Mouse (Mus musculus) lung, embryonic 14.5 days (tissue): Measurements from ENCODE around the gene Ppp1r12b. TPM values are rescaled to one million over a fixed set of nuclear protein-coding genes. Genes with fewer than 3 reads are reported as not detected.

Experiments
- ATAC-seq: fragments of 200-750 bp; cut with Nextera tagmentation; 2 replicates; pipeline ENCODE4 v1.8.0; 2017; ENCODE audit warnings: mild to moderate bottlenecking, moderate TSS enrichment, moderate library complexity; ENCODE audit not compliant: insufficient read depth
- DNase-seq: peaks from one replicate; pipeline ENCODE4 v3.0.0-alpha.2; 2015
- H3K27ac ChIP-seq: fragments of 300-500 bp; sonication (generic); 2 replicates; pipeline ENCODE4 v1.5.1; 2014; ENCODE audit warnings: low read depth, mild to moderate bottlenecking, moderate library complexity
- H3K27me3 ChIP-seq: fragments of 300-500 bp; sonication (generic); 2 replicates; pipeline ENCODE4 v1.6.1; 2014; ENCODE audit warnings: low read length, control low read depth; ENCODE audit not compliant: insufficient read depth
- H3K36me3 ChIP-seq: fragments of 300-500 bp; sonication (generic); 2 replicates; pipeline ENCODE4 v1.6.1; 2014; ENCODE audit warnings: control low read depth; ENCODE audit not compliant: insufficient read depth
- H3K4me1 ChIP-seq: fragments of 300-500 bp; sonication (generic); 2 replicates; pipeline ENCODE4 v1.6.1; 2014; ENCODE audit warnings: antibody characterized with exemption, control low read depth; ENCODE audit not compliant: insufficient read depth
- H3K4me2 ChIP-seq: fragments of 300-500 bp; sonication (generic); 2 replicates; pipeline ENCODE4 v1.6.1; 2014; ENCODE audit warnings: mild to moderate bottlenecking
- H3K4me3 ChIP-seq: fragments of 300-500 bp; sonication (generic); 2 replicates; pipeline ENCODE4 v1.5.1; 2014; ENCODE audit warnings: low read depth, low read length
- H3K9ac ChIP-seq: fragments of 300-500 bp; sonication (generic); 2 replicates; pipeline ENCODE4 v1.6.1; 2014
- H3K9me3 ChIP-seq: fragments of 300-500 bp; sonication (generic); 2 replicates; pipeline ENCODE4 v1.6.1; 2016; ENCODE audit warnings: low read depth, low read length, control low read depth
- CTCF ChIP-seq: IDR thresholded peaks from 2 replicates; pipeline ENCODE4 v1.5.1; 2016; ENCODE audit warnings: antibody characterized with exemption, low read depth
- WGBS: fragments of 180-500 bp; shearing (Covaris S2); extraction: QIAGEN DNeasy Blood & Tissue Kit; methylation state at CpG from one replicate; pipeline ENCODE4 v1.1.7; 2014; 5-methylcytosine and 5-hydroxymethylcytosine counted together
- polyA plus RNA-seq: library from polyadenylated mRNA; unstranded; fragments of >200 nt; fragmentation: Nextera tagmentation; extraction: Ambion mirVana; gene quantifications from 2 replicates; pipeline ENCODE4 v1.2.1, GENCODE M21; 2014

Ppp1r12b gene
- polyA plus RNA-seq, 1 experiment from 2014 or later = 11.5 TPM

DNA sequence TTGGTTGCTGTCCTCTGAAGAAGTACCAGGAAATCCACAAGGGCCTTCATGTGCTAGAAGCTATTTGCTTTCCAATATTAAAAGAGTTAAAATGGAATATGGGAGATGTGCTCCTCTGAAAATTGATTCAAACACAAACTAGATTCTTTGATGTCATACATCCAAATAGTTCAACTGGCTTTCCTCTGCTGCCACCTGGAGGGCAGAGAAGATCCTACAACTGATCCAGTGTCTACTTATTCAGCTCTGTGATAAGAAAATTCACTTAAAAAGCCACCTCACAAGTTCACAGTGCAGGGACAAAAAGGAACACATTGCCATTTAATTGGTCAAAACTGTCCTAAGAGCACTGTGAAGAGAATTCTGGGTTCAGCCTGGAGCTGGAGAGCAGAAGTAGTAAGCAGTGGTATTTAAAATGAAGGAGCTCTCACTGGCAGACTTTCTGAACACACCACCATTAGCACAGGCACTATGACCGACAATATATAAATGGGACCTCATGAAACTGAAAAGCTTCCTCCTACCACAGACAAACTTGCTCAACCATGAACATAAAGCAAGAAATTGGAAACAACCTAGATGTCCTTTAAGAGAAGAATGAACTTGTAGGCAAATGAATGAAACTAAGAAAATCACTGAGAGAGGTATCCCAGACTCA is 101.3 kb downstream of the Ppp1r12b start:
- no peak overlapping the region for H3K4me3 ChIP-seq
- WGBS = 87% methylated on average over 1 of the region's 1 CpGs
- H3K9me3 ChIP-seq = no peaks in the 10 kb centered on the region
- no peak overlapping the region for H3K9ac ChIP-seq
- H3K36me3 ChIP-seq = no peaks in the 10 kb centered on the region
- no peak for ATAC-seq
- peak; percentile 92 for DNase-seq
- peak; percentile 87 for TF ChIP-seq CTCF
- no peak overlapping the region for H3K4me2 ChIP-seq
- H3K27me3 ChIP-seq = no peaks in the 10 kb centered on the region
- H3K27ac ChIP-seq = no peak overlapping the region
- H3K4me1 ChIP-seq = no peaks in the 10 kb centered on the region

DNA sequence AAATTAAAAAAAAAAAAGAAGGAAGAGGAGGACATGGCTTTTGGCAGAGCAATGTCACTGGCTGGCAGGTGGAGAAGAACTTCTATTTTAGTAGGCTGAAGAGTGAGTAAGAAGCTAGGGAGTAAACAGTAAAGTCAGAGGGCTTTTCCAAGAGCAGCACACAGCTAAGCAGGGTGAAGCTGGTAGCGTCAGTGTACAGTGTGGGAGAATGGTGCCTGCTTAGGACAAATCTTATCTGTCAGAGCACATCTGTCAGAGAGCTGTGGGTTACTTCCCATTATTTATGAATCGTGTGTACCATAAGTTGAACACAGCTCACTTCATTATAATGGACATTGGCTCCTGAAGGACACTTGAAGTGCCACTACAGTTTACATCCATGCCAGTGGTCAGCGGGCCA is 102.9 kb downstream of the Ppp1r12b start:
- Histone ChIP-seq H3K9ac (no peak overlapping the region), H3K4me1 (no peaks in the 10 kb centered on the region), H3K4me2 (no peak overlapping the region), H3K36me3 (no peaks in the 10 kb centered on the region), H3K27me3 (no peaks in the 10 kb centered on the region), H3K27ac (no peak overlapping the region), H3K9me3 (no peaks in the 10 kb centered on the region), H3K4me3 (no peak overlapping the region)
- no peak for TF ChIP-seq CTCF
- no peak for DNase-seq
- ATAC-seq = no peak
- WGBS = 81% methylated on average over 3 of the region's 3 CpGs

DNA sequence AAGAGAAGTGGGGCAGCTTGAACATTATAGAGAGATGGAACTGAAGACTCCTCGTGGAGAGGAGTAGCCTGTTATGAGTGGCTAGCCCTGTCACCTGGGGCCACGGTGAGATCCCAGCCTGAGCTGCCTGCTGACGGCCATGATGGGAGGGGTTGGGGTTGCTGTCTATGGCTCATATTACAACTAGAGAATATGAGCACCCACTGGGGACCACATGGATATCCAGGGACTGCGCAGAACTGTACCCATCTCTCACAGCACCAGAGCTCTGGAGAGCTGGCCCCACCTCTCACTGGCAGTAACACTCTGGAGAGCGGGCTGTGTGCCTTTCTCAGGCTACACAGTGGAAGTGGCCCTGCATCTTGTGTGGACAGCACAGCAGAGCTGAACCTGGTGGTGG is 104.5 kb downstream of the Ppp1r12b start:
- H3K27ac ChIP-seq = no peak overlapping the region
- WGBS = 84% methylated on average over 5 of the region's 5 CpGs
- no peak overlapping the region for H3K9ac ChIP-seq

DNA sequence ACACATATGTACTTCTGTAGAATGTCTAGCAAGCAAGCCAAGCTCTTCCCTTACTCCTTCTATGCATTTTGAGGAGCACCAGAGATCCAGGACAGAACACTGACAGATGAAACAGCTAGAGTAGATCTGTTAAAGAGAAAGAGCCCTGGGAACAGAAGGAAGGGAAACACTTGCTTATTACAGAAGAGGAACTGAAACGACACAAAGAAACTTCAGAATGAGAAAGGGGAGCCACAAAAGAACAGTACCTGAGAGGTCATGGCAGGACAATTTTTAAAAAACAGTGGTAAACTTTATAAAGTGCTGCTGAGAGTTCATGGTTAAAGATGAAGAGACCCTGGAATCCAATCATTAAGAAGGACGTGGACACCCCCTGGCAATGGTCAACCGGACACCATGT is 105.4 kb downstream of the Ppp1r12b start:
- no peak for DNase-seq

More for the DNA sequence above, 104.5 kb downstream of the Ppp1r12b start:
- H3K4me2 ChIP-seq = no peak overlapping the region
- H3K27me3 ChIP-seq = no peaks in the 10 kb centered on the region
- no peak for TF ChIP-seq CTCF
- H3K36me3 ChIP-seq = no peaks in the 10 kb centered on the region
- no peak for DNase-seq
- H3K9me3 ChIP-seq = no peaks in the 10 kb centered on the region
- no peak overlapping the region for H3K4me3 ChIP-seq
- no peaks in the 10 kb centered on the region for H3K4me1 ChIP-seq
- ATAC-seq = no peak

DNA sequence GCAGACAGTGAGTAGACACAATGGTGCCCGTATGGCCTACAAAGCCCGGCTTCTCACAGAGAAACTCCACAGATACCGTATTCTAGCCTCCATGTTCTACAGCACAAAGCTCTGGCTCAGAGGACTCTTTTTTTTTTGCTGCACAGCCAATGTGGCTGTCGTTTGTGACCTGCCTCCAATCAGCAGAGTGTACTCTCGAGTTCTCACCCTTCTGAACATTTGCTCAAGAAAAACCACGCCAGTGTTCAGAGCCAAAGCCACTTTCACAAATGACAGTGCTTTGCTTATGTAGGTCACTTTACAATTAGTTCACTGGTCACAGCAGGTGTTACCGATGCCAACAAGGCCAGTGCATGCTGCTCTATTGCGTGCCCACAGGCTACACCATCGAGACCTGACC is 107.9 kb downstream of the Ppp1r12b start:
- no peaks in the 10 kb centered on the region for H3K9me3 ChIP-seq
- WGBS = 86% methylated on average over 9 of the region's 9 CpGs
- DNase-seq (no peak), ATAC-seq (no peak)
- no peaks in the 10 kb centered on the region for H3K36me3 ChIP-seq
- H3K9ac ChIP-seq = no peak overlapping the region
- H3K27me3 ChIP-seq = no peaks in the 10 kb centered on the region
- no peak for TF ChIP-seq CTCF
- H3K4me1 ChIP-seq = no peaks in the 10 kb centered on the region
- H3K4me2 ChIP-seq = no peak overlapping the region
- no peak overlapping the region for H3K4me3 ChIP-seq
- no peak overlapping the region for H3K27ac ChIP-seq

More for the DNA sequence above, 105.4 kb downstream of the Ppp1r12b start:
- Histone ChIP-seq H3K36me3 (no peaks in the 10 kb centered on the region), H3K27ac (no peak overlapping the region), H3K4me3 (no peak overlapping the region), H3K9ac (no peak overlapping the region), H3K4me2 (no peak overlapping the region), H3K4me1 (no peaks in the 10 kb centered on the region), H3K27me3 (no peaks in the 10 kb centered on the region), H3K9me3 (no peaks in the 10 kb centered on the region)
- no peak for ATAC-seq
- 88% methylated on average over 3 of the region's 3 CpGs for WGBS
- TF ChIP-seq CTCF = no peak

DNA sequence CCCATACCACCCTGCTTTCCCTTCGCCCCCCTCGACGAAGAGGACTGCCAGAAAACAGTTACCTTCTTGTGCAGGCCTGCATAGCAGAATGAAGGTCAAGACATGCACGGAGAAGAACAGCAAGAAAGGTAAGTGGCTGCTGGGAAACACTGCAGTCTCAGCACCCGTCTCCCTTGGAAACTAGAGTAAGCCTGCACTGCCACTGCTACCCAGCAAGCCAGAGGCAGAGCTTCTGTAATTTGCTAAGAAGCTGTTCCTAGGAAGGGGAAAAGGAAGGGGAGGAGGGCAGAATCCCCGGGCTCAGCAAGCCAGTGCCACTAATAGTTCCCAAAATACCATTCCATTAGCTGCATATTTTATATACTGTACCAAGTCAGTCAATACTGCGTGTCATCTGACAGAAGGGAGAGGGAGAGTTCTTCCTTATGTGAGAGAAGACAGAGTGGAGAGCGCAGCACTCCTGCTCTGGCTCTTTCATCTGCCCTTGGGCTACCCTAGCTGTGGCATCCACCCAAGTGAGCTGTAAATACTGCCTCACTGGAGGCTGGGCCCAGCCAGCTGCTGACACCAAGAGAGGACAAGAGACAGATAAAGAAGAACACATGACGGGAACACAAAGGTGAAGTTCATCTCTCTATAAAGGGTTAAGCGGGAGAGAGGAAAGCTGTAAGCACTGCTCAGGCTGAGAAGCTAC is 109.3 kb downstream of the Ppp1r12b start:
- Histone ChIP-seq H3K9ac (no peak overlapping the region), H3K9me3 (no peaks in the 10 kb centered on the region), H3K27me3 (no peaks in the 10 kb centered on the region), H3K36me3 (0 out of 2 replicates have a peak, but pooled peaks cover 4% of the 10 kb centered on the region), H3K4me1 (no peaks in the 10 kb centered on the region), H3K4me3 (no peak overlapping the region), H3K4me2 (no peak overlapping the region), H3K27ac (no peak overlapping the region)
- WGBS = 79% methylated on average over 10 of the region's 10 CpGs
- TF ChIP-seq CTCF = no peak
- ATAC-seq = no peak
- no peak for DNase-seq

DNA sequence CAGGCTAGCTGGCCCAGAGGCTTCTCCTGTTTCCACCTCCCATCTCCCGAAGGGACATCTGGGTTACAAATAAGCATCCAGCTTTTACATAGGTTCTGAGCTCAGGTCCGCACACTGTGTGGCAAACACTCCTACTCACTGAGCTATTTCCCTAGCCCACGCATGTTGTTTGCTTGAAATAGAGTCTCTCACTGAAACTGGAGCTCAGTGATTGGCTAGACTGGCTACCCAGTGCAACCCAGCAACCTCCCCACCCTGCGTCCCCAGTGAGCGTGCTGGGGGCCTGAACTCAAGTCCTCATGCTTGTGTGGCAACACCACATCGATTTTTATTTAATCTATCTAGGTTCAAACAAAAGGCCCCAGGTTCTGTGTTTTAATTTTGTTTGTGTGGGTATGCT is 112.4 kb downstream of the Ppp1r12b start:
- H3K4me2 ChIP-seq = no peak overlapping the region
- H3K9me3 ChIP-seq = no peaks in the 10 kb centered on the region
- 88% methylated on average over 6 of the region's 6 CpGs for WGBS
- DNase-seq (no peak), ATAC-seq (no peak)
- no peak for TF ChIP-seq CTCF
- no peaks in the 10 kb centered on the region for H3K27me3 ChIP-seq
- peaks cover 13% of the 10 kb centered on the region; the same call in 1 of the 2 replicates for H3K36me3 ChIP-seq
- no peaks in the 10 kb centered on the region for H3K4me1 ChIP-seq
- no peak overlapping the region for H3K4me3 ChIP-seq
- no peak overlapping the region for H3K27ac ChIP-seq
- H3K9ac ChIP-seq = no peak overlapping the region
